Mouse (Mus musculus) hindlimb bud, embryonic 11.5 days (tissue): ENCODE results near the gene Cldn19.

Experiments
- DNase-seq: peaks from one replicate; pipeline ENCODE4 v3.0.0-alpha.2; 2012; ENCODE audit warnings: low read depth, low spot score; ENCODE audit errors: extremely low spot score

Cldn19 gene

DNA sequence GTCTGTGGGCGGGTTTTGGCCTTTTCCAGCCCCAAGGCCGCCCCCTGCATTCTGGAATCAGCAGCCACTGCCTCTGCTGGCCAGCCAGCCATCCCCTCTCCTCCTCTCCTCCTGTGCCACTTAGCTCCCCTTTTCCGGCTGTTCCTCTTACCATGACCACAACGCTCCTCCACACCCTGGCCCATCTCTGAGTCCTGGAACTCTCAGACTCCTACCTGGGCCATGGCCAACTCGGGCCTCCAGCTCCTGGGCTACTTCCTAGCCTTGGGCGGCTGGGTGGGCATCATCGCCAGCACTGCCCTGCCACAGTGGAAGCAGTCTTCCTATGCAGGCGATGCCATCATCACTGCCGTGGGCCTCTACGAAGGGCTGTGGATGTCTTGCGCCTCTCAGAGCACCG, at the start of gene Cldn19:
Cldn19 (plus strand) TSS at position 64 of the 400 bp plus-strand sequence.
- no peak for DNase-seq

GRCm38 (mm10) chr4:119216667-119217066, 38.5 kb upstream of the Cldn19 start:
- DNase-seq = no peak

GRCm38 (mm10) chr4:119218169-119218568, 37.0 kb upstream of the Cldn19 start, which contains the start of gene Tmem269:
Gene Tmem269, minus strand, starts transcription at chr4:119218217.
- no peak for DNase-seq

DNA sequence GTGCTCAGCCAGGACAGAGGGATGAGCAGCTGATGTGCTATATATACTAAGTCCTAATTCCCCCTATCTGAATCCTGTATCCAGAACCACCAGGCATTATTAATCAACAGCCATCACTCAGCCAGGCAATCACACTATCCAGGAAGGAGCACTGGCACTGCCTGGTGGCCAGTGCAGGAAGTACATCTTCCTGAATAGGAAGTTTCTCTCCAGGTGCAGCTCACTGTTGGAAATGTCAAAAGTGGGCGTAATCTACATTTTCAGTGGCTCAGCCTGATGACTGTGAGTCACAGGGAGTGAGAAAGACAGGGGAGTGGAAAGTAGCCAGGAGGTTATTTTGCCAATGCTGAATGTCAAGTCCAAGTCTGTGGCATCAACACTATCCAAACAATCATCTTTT, 31.5 kb upstream of the Cldn19 start:
- DNase-seq = no peak

- DNase-seq = no peak
These were observed 30.7 kb upstream of the Cldn19 start for GRCm38 (mm10) chr4:119224534-119224933.

DNA sequence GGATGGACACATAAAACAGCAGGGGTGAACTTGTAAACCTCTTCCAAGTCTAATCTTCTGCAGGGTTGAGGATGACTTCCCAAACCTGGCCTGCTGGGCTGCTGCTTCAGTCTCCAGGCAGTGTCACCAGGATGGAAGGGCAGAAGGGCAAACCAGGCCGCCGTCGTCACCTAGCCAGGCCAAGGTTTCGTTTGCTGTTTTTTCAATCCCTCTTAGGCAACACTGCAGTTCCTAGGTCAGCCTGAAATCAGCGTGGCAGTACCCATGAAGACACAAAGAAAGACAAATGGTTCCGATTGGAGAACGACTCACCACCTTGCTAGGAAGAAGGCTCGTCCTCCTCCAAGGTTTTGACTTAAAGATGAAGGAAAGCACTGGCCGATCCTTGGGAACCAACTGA, 29.5 kb upstream of the Cldn19 start:
- DNase-seq = no peak

DNA sequence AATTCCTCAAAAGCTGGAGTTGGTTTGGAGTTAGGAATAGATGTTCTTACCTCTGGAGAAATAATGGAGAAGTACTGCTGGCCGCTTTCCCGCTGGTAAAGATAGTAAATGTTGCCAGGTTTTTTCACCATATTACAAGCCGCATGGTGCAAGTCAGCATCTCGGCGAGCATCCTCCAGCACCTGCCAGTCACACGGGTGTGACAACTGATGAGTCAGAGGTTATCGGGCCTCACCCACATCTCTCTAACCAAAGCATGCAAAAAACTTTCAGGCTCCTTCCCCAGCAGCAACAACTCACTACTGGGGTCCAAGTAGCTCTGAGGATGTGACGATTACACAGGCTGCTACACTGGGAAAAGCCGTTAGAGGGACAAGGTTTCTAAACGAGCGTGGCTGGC, 28.5 kb upstream of the Cldn19 start:
- DNase-seq = no peak

- peak; percentile 99 for DNase-seq
These were observed 22.6 kb upstream of the Cldn19 start, which contains the start of the genes AU022252 and P3h1 for GRCm38 (mm10) chr4:119232410-119233255. Gene AU022252, minus strand, starts transcription at chr4:119232712. Gene P3h1, plus strand, starts transcription at chr4:119232915.

DNA sequence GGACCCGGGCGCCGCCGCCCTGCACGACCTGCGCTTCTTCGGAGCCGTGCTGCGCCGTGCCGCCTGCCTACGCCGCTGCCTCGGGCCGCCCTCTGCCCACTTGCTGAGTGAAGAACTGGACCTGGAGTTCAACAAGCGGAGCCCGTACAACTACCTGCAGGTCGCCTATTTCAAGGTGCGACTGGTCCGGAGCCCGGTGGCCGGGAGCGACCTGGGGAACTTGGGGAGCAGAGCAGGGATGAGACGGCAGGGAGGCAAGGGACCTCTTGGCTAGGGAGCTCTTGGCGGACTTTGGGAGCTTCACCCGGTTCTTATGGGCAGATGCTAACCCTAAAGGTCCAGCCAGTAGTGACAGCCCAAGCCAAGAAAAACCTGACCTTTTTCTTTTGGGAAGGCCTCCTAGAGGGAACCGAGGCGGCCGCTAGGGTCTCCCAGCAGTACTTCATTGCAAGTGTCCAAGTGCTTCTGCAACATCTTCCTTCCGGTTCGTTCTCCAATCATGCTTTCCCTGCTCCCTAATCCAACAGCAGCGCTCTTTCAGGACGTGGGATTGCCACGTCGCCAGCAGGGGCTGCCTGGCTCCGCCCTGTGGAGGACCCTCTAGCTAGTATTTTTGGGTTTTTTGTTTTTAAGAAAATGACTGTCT, 21.8 kb upstream of the Cldn19 start:
- DNase-seq = peak; percentile 33

- DNase-seq = no peak
These were observed 20.9 kb upstream of the Cldn19 start for GRCm38 (mm10) chr4:119234348-119234747.

GRCm38 (mm10) chr4:119238661-119239060, 16.6 kb upstream of the Cldn19 start:
- DNase-seq = no peak

DNA sequence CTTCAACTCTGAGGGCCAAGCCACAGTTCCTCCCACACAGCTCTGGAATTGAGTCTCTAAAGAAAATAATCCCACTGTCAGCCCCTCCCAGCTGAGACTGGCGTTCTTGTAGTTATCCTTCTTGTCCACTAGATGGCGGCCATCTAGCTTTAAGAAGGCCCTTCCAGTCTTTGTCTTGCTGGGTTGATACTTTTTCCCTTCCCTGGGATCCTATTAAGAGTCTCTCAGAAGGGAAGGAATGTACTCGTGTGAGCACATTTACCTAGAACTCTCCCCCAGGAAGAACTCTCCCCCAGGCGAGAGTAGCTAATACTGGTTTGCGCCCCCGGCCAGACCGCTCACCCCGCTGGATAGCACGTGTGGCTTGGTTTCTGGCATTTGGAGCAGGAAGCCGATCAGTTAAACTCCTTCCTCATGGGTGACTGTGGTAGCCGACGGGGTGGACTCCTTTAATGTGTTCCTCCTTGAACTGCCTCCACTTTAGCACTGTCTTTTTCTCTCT, 16.0 kb upstream of the Cldn19 start:
- DNase-seq = peak; percentile 61

DNA sequence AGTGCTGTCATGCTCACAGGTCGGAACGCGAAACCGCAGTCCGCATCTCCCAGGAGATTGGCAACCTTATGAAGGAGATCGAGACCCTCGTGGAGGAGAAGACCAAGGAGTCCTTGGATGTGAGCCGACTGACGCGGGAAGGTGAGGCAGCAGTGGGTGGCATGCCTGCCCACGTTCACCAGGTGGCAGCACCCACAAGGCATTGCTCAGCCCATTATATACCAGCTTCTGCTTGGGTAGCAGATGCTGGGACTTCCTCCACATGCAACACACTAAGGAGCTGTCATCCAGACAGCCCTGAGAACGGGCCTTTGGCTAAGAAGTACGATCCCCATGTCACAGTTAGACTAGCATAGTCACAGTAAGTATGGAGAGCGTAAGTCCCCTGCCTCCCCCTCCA, 13.6 kb upstream of the Cldn19 start:
- DNase-seq = no peak

- DNase-seq = no peak
These were observed 12.6 kb upstream of the Cldn19 start for GRCm38 (mm10) chr4:119242571-119242970.

- DNase-seq = no peak
These were observed 10.6 kb upstream of the Cldn19 start for GRCm38 (mm10) chr4:119244468-119245240.

DNA sequence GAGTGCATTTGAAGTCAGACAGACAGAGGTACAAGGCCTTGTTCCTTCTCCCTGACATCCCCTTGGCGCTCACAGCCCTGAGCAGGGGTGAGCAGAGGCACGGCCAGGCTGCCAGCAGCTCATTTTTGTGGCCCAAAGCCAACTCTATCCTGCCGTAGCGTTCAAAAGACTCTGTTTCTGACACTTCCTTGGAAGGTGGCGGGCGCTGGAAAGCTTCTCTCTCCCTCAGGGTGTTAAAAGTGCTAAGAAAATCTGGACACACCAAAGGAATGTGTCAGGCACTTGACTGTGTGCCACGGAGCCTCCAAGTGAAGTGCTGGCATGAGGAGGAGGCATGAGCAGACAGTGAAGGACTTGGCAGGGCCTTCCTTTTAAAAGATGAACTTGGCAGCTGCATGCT, 9.7 kb upstream of the Cldn19 start:
- DNase-seq = no peak

- no peak for DNase-seq
These were observed 9.3 kb upstream of the Cldn19 start for GRCm38 (mm10) chr4:119245961-119246360.

DNA sequence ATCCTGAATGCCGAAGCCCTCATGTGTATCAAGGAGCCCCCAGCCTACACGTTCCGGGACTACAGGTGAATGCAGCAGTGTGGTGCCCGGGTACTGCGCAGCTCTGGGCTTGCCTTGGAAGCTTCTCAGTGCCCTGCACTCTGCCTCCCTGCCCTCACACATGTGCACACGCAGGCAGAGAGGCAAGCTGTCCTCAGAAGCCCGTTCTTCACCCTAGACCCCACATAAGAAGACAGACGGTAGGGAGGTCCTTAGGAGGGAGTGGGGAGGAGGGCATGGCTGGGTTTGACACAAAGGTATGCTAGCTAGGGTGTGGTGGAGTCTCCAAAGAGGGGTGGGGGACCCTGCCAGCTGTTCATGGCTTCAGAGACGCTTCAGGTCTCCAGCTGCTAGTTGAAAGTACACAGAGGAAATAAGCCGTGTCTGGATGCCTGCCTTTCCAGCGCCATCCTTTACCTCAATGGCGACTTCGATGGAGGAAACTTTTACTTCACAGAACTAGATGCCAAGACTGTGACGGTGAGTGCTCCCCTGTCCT, 8.5 kb upstream of the Cldn19 start:
- no peak for DNase-seq

GRCm38 (mm10) chr4:119247462-119248235, 7.6 kb upstream of the Cldn19 start:
- no peak for DNase-seq

GRCm38 (mm10) chr4:119248407-119248965, 6.7 kb upstream of the Cldn19 start:
- DNase-seq = no peak
